Mouse (Mus musculus) MEL (cell line): ENCODE measurements around the gene Plxdc2. TPM values are rescaled to one million over a fixed set of nuclear protein-coding genes. Genes with fewer than 3 reads are reported as not detected.

Experiments
- DNase-seq: peaks from one replicate; pipeline ENCODE4 v3.0.0; 2011; ENCODE audit warnings: low read depth, low spot score
- H3K27ac ChIP-seq: 2 replicates; pipeline ENCODE4 v1.5.1; 2012; ENCODE audit warnings: low read depth, mild to moderate bottlenecking, control low read depth, low read length, moderate library complexity; ENCODE audit not compliant: control insufficient read depth
- H3K27me3 ChIP-seq, 2 experiments: fragments of 150-350 bp in 1 of 2; sonication (generic) in 1 of 2; 2 replicates each; pipeline ENCODE4 v1.6.1; 2012; ENCODE audit warnings: low read length in 2 of 2, mild to moderate bottlenecking in 2 of 2, improper control_type of control experiment in 1 of 2, moderate library complexity in 1 of 2; ENCODE audit not compliant: insufficient read depth in 2 of 2, control insufficient read depth in 1 of 2
- H3K36me3 ChIP-seq, 2 experiments: 2 replicates each; pipeline ENCODE4 v1.6.1; 2012 to 2014; ENCODE audit warnings: low read length in 2 of 2, improper control_type of control experiment in 1 of 2, inconsistent platforms in 1 of 2, mild to moderate bottlenecking in 1 of 2; ENCODE audit not compliant: insufficient read depth in 2 of 2, control insufficient read depth in 1 of 2
- H3K4me1 ChIP-seq, 2 experiments: fragments of 150-350 bp in 1 of 2; sonication (generic) in 1 of 2; 2 replicates each; pipeline ENCODE4 v1.6.1; 2012; ENCODE audit warnings: low read length in 2 of 2, improper control_type of control experiment in 1 of 2, mild to moderate bottlenecking in 1 of 2; ENCODE audit not compliant: insufficient read depth in 2 of 2, control insufficient read depth in 1 of 2
- H3K4me3 ChIP-seq, 2 experiments: fragments of 150-350 bp in 1 of 2; sonication (generic) in 1 of 2; 2 replicates each; pipeline ENCODE4 v1.5.1; 2012; ENCODE audit warnings: low read depth in 2 of 2, low read length in 2 of 2, mild to moderate bottlenecking in 2 of 2, moderate library complexity in 2 of 2, control low read depth in 1 of 2, improper control_type of control experiment in 1 of 2; ENCODE audit not compliant: control insufficient read depth in 1 of 2, insufficient read depth in 1 of 2
- H3K79me2 ChIP-seq: 2 replicates; pipeline ENCODE4 v1.6.1; 2012; ENCODE audit warnings: mild to moderate bottlenecking, low read length, moderate library complexity; ENCODE audit not compliant: control insufficient read depth, poor library complexity, insufficient read depth
- H3K9ac ChIP-seq: 2 replicates; pipeline ENCODE4 v1.6.1; 2012; ENCODE audit warnings: low read depth, mild to moderate bottlenecking, control low read depth, low read length, moderate library complexity; ENCODE audit not compliant: control insufficient read depth, poor library complexity, severe bottlenecking
- H3K9me3 ChIP-seq: fragments of 150-350 bp; sonication (generic); replicated peaks from 2 replicates; pipeline ENCODE4 v1.6.1; 2012; ENCODE audit warnings: mild to moderate bottlenecking, low read length, improper control_type of control experiment, moderate library complexity; ENCODE audit not compliant: insufficient read depth
- BHLHE40 ChIP-seq: IDR thresholded peaks from 2 replicates; pipeline ENCODE4 v1.6.1; 2012; ENCODE audit warnings: low read depth, mild to moderate bottlenecking, inconsistent platforms, low read length, improper control_type of control experiment, borderline replicate concordance
- CHD1 ChIP-seq: IDR thresholded peaks from 2 replicates; pipeline ENCODE4 v1.6.1; 2012; ENCODE audit warnings: low read depth, mild to moderate bottlenecking, inconsistent platforms, low read length, improper control_type of control experiment
- CTCF ChIP-seq, 3 experiments: IDR thresholded peaks in 2 of 3; conservative IDR thresholded peaks in 1 of 3; 2 replicates each; pipeline ENCODE4 v1.5.1; 2011 to 2012; ENCODE audit warnings: low read length in 3 of 3, low read depth in 2 of 3, mild to moderate bottlenecking in 2 of 3, improper control_type of control experiment in 1 of 3, inconsistent platforms in 1 of 3, mixed read lengths in 1 of 3, moderate library complexity in 1 of 3; ENCODE audit not compliant: control insufficient read depth in 1 of 3, insufficient read depth in 1 of 3, poor library complexity in 1 of 3, severe bottlenecking in 1 of 3
- E2F4 ChIP-seq: IDR thresholded peaks from 2 replicates; pipeline ENCODE4 v1.6.1; 2011; ENCODE audit warnings: low read depth, low read length, improper control_type of control experiment, borderline replicate concordance
- ELF1 ChIP-seq: IDR thresholded peaks from 2 replicates; pipeline ENCODE4 v1.6.1; 2014; ENCODE audit warnings: low read depth, mild to moderate bottlenecking, inconsistent platforms, low read length, improper control_type of control experiment, moderate library complexity
- ETS1 ChIP-seq: IDR thresholded peaks from 2 replicates; pipeline ENCODE4 v1.6.1; 2012; ENCODE audit warnings: low read depth, mild to moderate bottlenecking, inconsistent platforms, low read length, improper control_type of control experiment, moderate library complexity
- HCFC1 ChIP-seq: IDR thresholded peaks from 2 replicates; pipeline ENCODE4 v1.6.1; 2012; ENCODE audit warnings: low read depth, mild to moderate bottlenecking, inconsistent platforms, low read length, improper control_type of control experiment, moderate library complexity
- JUND ChIP-seq: IDR thresholded peaks from 2 replicates; pipeline ENCODE4 v1.6.1; 2011; ENCODE audit warnings: low read depth, mild to moderate bottlenecking, improper control_type of control experiment, low read length
- MAZ ChIP-seq: IDR thresholded peaks from 2 replicates; pipeline ENCODE4 v1.6.1; 2012; ENCODE audit warnings: low read depth, mild to moderate bottlenecking, inconsistent platforms, low read length, improper control_type of control experiment
- MEF2A ChIP-seq: IDR thresholded peaks from 2 replicates; pipeline ENCODE4 v1.6.1; 2014; ENCODE audit warnings: low read depth, mild to moderate bottlenecking, inconsistent platforms, low read length, improper control_type of control experiment; ENCODE audit not compliant: poor library complexity, insufficient replicate concordance, severe bottlenecking; ENCODE audit errors: extremely low read depth
- MYC ChIP-seq: IDR thresholded peaks from 2 replicates; pipeline ENCODE4 v1.6.1; 2011; ENCODE audit warnings: low read depth, mild to moderate bottlenecking, low read length, improper control_type of control experiment, moderate library complexity
- NELFE ChIP-seq: IDR thresholded peaks from 2 replicates; pipeline ENCODE4 v1.6.1; 2011; ENCODE audit warnings: low read depth, low read length, improper control_type of control experiment
- NRF1 ChIP-seq: IDR thresholded peaks from 2 replicates; pipeline ENCODE4 v1.6.1; 2014; ENCODE audit warnings: low read depth, mild to moderate bottlenecking, inconsistent platforms, low read length, improper control_type of control experiment, moderate library complexity; ENCODE audit not compliant: poor library complexity, insufficient read depth, severe bottlenecking
- POLR2AphosphoS2 ChIP-seq: IDR thresholded peaks from 2 replicates; pipeline ENCODE4 v1.6.1; 2011; ENCODE audit warnings: low read length, improper control_type of control experiment
- POLR2AphosphoS5 ChIP-seq: IDR thresholded peaks from 2 replicates; pipeline ENCODE4 v1.6.1; 2012; ENCODE audit warnings: low read depth, borderline replicate concordance, mild to moderate bottlenecking, inconsistent platforms, low read length, moderate library complexity, mixed read lengths
- RAD21 ChIP-seq: IDR thresholded peaks from 2 replicates; pipeline ENCODE4 v1.6.1; 2011; ENCODE audit warnings: mild to moderate bottlenecking, low read depth, low read length, improper control_type of control experiment
- SMC3 ChIP-seq: IDR thresholded peaks from 2 replicates; pipeline ENCODE4 v1.6.1; 2011; ENCODE audit warnings: low read depth, low read length, improper control_type of control experiment
- TBP ChIP-seq: IDR thresholded peaks from 2 replicates; pipeline ENCODE4 v1.8.0; 2011; ENCODE audit warnings: low read depth, low read length, improper control_type of control experiment
- TCF12 ChIP-seq: IDR thresholded peaks from 2 replicates; pipeline ENCODE4 v1.6.1; 2014; ENCODE audit warnings: low read depth, mild to moderate bottlenecking, inconsistent platforms, low read length, improper control_type of control experiment, moderate library complexity
- UBTF ChIP-seq: IDR thresholded peaks from 2 replicates; pipeline ENCODE4 v1.6.1; 2012; ENCODE audit warnings: low read depth, mild to moderate bottlenecking, inconsistent platforms, low read length, improper control_type of control experiment, moderate library complexity, borderline replicate concordance; ENCODE audit not compliant: insufficient read depth
- USF1 ChIP-seq: IDR thresholded peaks from 2 replicates; pipeline ENCODE4 v1.6.1; 2014; ENCODE audit warnings: low read depth, mild to moderate bottlenecking, inconsistent platforms, low read length, improper control_type of control experiment, moderate library complexity
- ZC3H11A ChIP-seq: IDR thresholded peaks from 2 replicates; pipeline ENCODE4 v1.6.1; 2012; ENCODE audit warnings: low read depth, mild to moderate bottlenecking, inconsistent platforms, low read length, improper control_type of control experiment
- ZKSCAN1 ChIP-seq: IDR thresholded peaks from 2 replicates; pipeline ENCODE4 v1.6.1; 2012; ENCODE audit warnings: low read depth, mild to moderate bottlenecking, inconsistent platforms, low read length, improper control_type of control experiment, moderate library complexity
- ZMIZ1 ChIP-seq: IDR thresholded peaks from 2 replicates; pipeline ENCODE4 v1.6.1; 2012; ENCODE audit warnings: low read depth, mild to moderate bottlenecking, inconsistent platforms, low read length, improper control_type of control experiment, moderate library complexity
- ZNF384 ChIP-seq: IDR thresholded peaks from 2 replicates; pipeline ENCODE4 v1.6.1; 2012; ENCODE audit warnings: low read depth, mild to moderate bottlenecking, inconsistent platforms, low read length, improper control_type of control experiment
- polyA plus RNA-seq, 2 experiments: library from polyadenylated mRNA; stranded (reverse) in 1 of 2; unstranded in 1 of 2; fragments of >175 nt in 1 of 2; fragments of >200 nt in 1 of 2; gene quantifications; 2 replicates each; pipeline versions ENCODE4 v1.2.1 to v1.2.4; 2012; ENCODE audit warnings: low replicate concordance in 2 of 2, low read depth in 1 of 2; ENCODE audit not compliant: insufficient read length in 2 of 2, insufficient read depth in 1 of 2, missing spikeins in 1 of 2
- total RNA-seq: library from RNA; depleted of rRNA; stranded (reverse); fragments of 300-350 nt; gene quantifications from 2 replicates; pipeline ENCODE4 v1.2.3, GENCODE M21; 2012

The Plxdc2 gene
- total and polyA plus RNA-seq, 3 experiments = not detected

DNA sequence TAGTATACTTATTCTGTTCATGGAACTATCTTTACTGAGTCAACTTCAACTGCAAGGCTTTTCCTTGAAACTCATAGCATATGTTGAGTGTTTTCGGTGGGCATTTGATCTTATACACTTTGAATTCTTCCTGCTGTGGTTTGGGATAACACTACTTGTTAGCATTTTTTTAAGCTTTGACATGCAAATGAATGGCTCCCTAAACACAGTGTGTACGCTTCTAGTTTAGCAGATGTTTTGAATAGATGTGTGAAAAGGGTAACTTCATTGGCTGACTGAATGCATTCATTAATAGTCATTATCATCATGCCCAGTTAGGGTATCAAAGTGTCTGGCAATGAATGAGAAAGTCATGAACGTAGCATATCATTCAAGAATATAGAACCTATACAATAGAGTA lies 385.7 kb downstream of the Plxdc2 start:
- Histone ChIP-seq H3K79me2 (no peaks in the 10 kb centered on the region), H3K9ac (no peak overlapping the region), H3K9me3 (no peaks in the 10 kb centered on the region), H3K27me3 (no peaks in the 10 kb centered on the region), H3K27ac (no peak overlapping the region), H3K4me3 (no peak overlapping the region), H3K4me1 (no peaks in the 10 kb centered on the region), H3K36me3 (no peaks in the 10 kb centered on the region)
- TF ChIP-seq POLR2AphosphoS2 (no peak), BHLHE40 (no peak), ZNF384 (no peak), UBTF (no peak), NELFE (no peak), NRF1 (no peak), JUND (no peak), USF1 (no peak), ZMIZ1 (no peak)
- DNase-seq = no peak

DNA sequence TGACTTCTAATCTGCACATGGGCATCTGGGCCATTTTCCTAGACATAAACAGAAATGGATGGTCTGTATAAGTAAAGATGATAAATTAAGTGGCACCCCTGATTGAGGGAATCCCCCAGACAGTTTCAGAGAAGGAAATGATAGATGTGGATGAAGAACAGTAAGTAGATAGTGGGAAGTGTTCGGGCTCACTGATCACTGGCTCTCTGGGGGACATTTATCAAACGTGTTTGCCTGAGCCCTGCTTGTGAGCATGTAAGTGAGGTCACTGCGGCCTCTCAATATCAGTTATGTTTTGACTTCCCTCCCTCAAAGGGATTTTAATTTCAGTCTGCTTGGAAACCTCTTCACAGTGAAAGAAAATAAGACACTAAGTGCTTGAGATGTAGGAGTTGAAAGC lies 387.5 kb downstream of the Plxdc2 start:
- Histone ChIP-seq H3K9ac (no peak overlapping the region), H3K27ac (no peak overlapping the region)

DNA sequence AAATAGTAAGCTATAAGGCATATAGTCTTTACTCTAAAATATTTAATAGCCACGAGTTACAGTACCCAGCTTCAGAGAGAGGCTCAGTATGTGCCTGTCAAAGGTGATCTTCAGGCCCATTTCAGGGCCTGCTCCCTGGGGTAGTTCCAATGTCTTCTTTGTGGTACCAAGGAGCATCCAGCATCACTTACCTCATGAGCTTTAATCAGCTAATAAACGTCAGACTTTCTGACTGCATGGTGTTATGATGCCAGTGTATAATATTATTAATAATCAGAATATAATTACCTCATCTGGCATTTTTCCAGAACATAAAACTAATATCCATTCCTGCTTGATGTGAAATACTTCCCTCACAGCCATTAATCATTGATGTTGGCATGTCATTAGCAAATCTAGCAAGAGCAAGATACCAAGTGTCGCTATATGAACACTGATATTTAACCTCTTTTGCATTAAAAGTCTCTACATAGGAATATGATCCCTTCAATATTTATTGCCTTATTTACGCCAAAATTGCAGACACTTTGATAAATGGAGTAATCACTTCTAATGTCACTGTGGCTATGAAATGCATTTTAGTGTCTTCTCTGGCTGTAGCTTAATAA lies 393.3 kb downstream of the Plxdc2 start:
- Histone ChIP-seq H3K27me3 (no peaks in the 10 kb centered on the region), H3K36me3 (no peaks in the 10 kb centered on the region), H3K9ac (no peak overlapping the region), H3K27ac (no peak overlapping the region), H3K9me3 (no peaks in the 10 kb centered on the region), H3K4me1 (no peaks in the 10 kb centered on the region), H3K79me2 (no peaks in the 10 kb centered on the region), H3K4me3 (no peak overlapping the region)
- no peak for DNase-seq
- no peak for TF ChIP-seq MEF2A
- TF ChIP-seq RAD21 = no peak
- no peak for TF ChIP-seq POLR2AphosphoS5
- TF ChIP-seq ZNF384 = no peak
- no peak for TF ChIP-seq BHLHE40
- TF ChIP-seq CTCF (IDR thresholded peaks at IDR 0.05 in 2 of 3, conservative IDR thresholded peaks at IDR 0.05 in 1 of 3; ENCODE audit: control insufficient read depth in 1 of 3, insufficient read depth in 1 of 3, low read depth in 2 of 3, low read length in 3 of 3, poor library complexity in 1 of 3, severe bottlenecking in 1 of 3) = no peak
- TF ChIP-seq UBTF = no peak
- no peak for TF ChIP-seq ELF1
- TF ChIP-seq USF1 = no peak
- no peak for TF ChIP-seq ZKSCAN1
- TF ChIP-seq SMC3 = no peak
- no peak for TF ChIP-seq ZC3H11A
- no peak for TF ChIP-seq MYC
- TF ChIP-seq ZMIZ1 = no peak

More for the DNA sequence above, 387.5 kb downstream of the Plxdc2 start:
- Histone ChIP-seq H3K4me1 (no peaks in the 10 kb centered on the region), H3K4me3 (no peak overlapping the region), H3K9me3 (no peaks in the 10 kb centered on the region), H3K79me2 (no peaks in the 10 kb centered on the region), H3K27me3 (no peaks in the 10 kb centered on the region), H3K36me3 (no peaks in the 10 kb centered on the region)
- TF ChIP-seq SMC3 (no peak), MAZ (no peak), TCF12 (no peak), HCFC1 (no peak), CHD1 (no peak), ETS1 (no peak), JUND (no peak), ZKSCAN1 (no peak), TBP (no peak), ZMIZ1 (no peak), ZC3H11A (no peak), E2F4 (no peak)
- DNase-seq = no peak
